Mouse (Mus musculus) CH12.LX (cell line): ENCODE data around the gene Fbxo11.

Source experiments
- BHLHE40 ChIP-seq: IDR thresholded peaks from 2 replicates; pipeline ENCODE4 v1.6.1; 2011; ENCODE audit warnings: mild to moderate bottlenecking, low read depth, low read length, improper control_type of control experiment
- CTCF ChIP-seq, 2 experiments: IDR thresholded peaks in 1 of 2; conservative IDR thresholded peaks in 1 of 2; 2 replicates each; pipeline ENCODE4 v1.5.1; 2011 to 2012; ENCODE audit warnings: low read depth in 2 of 2, low read length in 2 of 2, improper control_type of control experiment in 1 of 2, inconsistent platforms in 1 of 2, mild to moderate bottlenecking in 1 of 2, moderate library complexity in 1 of 2
- EP300 ChIP-seq: IDR thresholded peaks from 2 replicates; pipeline ENCODE4 v1.6.1; 2011; ENCODE audit warnings: low read length, improper control_type of control experiment
- IRF4 ChIP-seq: IDR thresholded peaks from 2 replicates; pipeline ENCODE4 v1.6.1; 2014; ENCODE audit warnings: low read depth, mild to moderate bottlenecking, inconsistent platforms, low read length, improper control_type of control experiment
- JUN ChIP-seq: IDR thresholded peaks from 2 replicates; pipeline ENCODE4 v1.6.1; 2011; ENCODE audit warnings: low read depth, mild to moderate bottlenecking, low read length, improper control_type of control experiment, moderate library complexity; ENCODE audit not compliant: insufficient read depth
- JUND ChIP-seq: conservative IDR thresholded peaks from 2 replicates; pipeline ENCODE4 v1.6.1; 2011; ENCODE audit warnings: low read depth, low read length, improper control_type of control experiment
- MAX ChIP-seq: IDR thresholded peaks from 2 replicates; pipeline ENCODE4 v1.6.1; 2011; ENCODE audit warnings: low read length, improper control_type of control experiment
- POLR2A ChIP-seq: IDR thresholded peaks from 2 replicates; pipeline ENCODE4 v1.6.1; 2011; ENCODE audit warnings: low read depth, mild to moderate bottlenecking, improper control_type of control experiment, low read length
- TCF12 ChIP-seq: IDR thresholded peaks from 2 replicates; pipeline ENCODE4 v1.6.1; 2014; ENCODE audit warnings: low read depth, mild to moderate bottlenecking, inconsistent platforms, low read length, improper control_type of control experiment
- ZKSCAN1 ChIP-seq: IDR thresholded peaks from 2 replicates; pipeline ENCODE4 v1.6.1; 2012; ENCODE audit warnings: low read depth, inconsistent platforms, low read length, improper control_type of control experiment, borderline replicate concordance

DNA sequence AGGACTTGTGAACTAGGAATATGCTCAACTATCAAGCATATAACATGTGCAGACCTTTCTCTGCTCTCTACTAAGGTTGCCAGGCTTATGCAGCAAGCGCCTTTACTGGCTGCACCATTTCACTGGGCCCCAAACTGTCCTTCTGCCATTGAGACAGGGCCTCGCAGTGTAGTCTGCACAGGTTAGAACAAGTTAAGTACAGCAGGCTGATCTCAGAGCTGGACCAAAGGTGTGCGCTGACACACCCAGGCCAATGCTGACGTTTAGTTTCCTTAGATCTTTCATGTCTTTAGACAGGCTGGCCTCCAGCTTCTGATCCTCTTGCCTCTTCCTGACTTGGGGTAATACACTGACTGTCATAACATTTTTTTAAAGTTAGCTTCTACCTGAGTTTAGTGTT, 67.3 kb downstream of the Fbxo11 start:
- TF ChIP-seq TCF12 (no peak), POLR2A (no peak), EP300 (no peak), IRF4 (no peak), JUN (no peak), BHLHE40 (no peak), JUND (no peak), CTCF (conservative IDR thresholded peaks at IDR 0.05 in 1 of 2, IDR thresholded peaks at IDR 0.05 in 1 of 2; ENCODE audit: low read depth in 2 of 2, low read length in 2 of 2) (no peak), MAX (no peak), ZKSCAN1 (no peak)
